Mouse (Mus musculus): ENCODE results near the gene Osgepl1. TPM values are rescaled to one million over a fixed set of nuclear protein-coding genes. Genes with fewer than 3 reads are reported as not detected.

Gene Osgepl1
- polyA plus RNA-seq (2017; shearing (Covaris generic)) = 25.2 TPM

DNA sequence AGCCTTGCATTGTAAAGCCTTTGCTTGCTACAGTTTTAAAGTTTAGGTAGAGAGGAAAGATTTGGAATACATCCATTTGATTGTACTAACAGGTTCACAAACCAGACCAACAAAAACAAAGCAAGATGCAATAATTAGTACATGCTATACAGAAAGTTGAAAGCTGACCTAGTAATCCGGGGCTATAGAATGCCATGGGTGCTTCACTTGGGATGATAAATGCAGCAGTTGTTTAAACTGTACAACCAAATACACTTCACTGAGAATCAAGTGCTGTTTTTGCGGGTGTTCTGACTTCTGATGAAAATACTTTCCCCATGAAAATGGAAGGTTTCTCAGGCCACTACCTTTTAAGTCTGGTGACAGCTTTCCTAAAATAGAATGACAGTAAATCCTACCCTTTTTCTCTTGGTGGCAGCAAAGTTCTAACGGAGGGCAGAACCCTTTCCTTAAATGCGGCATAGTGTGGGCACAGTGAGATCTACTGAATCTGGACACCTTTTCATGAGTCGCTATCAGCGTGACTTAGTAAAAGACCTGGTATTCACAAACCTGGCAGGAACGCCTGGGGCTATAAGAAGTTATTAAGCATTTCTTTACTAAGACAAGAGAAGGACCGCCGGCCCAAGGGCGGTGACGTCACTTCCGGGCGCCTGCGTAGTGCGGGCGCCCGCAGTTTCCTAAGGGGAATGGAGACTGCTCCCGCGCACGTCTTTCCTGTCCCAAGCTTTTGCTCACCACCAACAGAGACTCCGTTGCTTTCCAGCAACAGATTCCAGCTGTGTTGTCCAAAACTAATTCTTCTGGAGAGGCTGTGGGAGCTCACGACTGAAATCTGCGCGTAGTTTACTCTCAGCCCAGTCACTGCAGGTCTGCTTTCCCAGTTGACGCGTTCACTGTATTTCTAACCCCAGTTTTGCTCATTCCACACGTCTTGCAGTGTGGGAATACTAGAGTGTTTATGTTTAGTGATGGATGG lies at the start of gene Osgepl1:
TSS of gene Osgepl1 (plus strand) at position 636 of the 979 bp plus-strand sequence.

DNA sequence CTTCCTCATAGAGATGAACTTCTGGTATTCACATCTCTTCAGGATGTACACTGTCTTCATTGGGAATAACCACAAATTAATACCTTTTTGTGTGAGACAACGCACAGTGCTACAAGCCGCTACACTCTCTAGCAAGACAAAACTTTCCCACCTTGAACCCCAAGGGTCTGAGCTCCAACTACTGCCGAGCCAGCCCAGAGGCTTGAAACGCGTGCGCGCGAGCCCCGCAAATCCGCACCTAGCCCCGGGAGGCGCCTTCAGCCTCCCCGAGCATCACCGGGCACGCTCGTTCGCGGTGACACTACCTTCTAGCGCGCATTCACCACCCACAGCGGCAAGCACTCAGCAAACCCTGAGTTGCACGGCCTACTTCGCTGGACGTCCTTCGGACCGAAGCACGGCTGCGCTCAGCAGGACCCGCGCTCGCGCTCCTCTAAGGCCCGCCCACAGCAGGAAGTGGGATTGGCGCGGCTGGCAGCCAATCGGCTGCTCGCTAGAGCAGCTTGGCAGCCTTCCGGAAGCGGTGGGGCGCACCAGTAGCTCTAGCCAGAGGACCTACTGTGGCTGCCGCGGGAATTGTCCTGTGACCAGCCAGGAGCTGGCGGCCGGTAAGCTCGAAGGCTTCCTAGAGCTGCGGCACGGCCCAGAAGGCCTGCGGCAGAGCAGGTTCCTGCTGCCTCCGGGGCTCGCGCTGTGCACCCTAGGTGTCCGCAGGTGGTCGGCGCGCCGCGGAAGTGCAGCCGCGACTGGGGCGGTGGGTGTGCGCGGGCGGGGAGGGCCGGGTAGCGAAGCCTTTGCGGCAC lies 16.6 kb upstream of the Osgepl1 start, which contains the start of the genes Pms1, Ormdl1 and Gm28778:
TSS of gene Pms1 (minus strand) at position 438 of the 803 bp plus-strand sequence.
TSS of gene Ormdl1 (plus strand) at position 515 of the 803 bp plus-strand sequence.
TSS of gene Gm28778 (plus strand) at position 531 of the 803 bp plus-strand sequence.

DNA sequence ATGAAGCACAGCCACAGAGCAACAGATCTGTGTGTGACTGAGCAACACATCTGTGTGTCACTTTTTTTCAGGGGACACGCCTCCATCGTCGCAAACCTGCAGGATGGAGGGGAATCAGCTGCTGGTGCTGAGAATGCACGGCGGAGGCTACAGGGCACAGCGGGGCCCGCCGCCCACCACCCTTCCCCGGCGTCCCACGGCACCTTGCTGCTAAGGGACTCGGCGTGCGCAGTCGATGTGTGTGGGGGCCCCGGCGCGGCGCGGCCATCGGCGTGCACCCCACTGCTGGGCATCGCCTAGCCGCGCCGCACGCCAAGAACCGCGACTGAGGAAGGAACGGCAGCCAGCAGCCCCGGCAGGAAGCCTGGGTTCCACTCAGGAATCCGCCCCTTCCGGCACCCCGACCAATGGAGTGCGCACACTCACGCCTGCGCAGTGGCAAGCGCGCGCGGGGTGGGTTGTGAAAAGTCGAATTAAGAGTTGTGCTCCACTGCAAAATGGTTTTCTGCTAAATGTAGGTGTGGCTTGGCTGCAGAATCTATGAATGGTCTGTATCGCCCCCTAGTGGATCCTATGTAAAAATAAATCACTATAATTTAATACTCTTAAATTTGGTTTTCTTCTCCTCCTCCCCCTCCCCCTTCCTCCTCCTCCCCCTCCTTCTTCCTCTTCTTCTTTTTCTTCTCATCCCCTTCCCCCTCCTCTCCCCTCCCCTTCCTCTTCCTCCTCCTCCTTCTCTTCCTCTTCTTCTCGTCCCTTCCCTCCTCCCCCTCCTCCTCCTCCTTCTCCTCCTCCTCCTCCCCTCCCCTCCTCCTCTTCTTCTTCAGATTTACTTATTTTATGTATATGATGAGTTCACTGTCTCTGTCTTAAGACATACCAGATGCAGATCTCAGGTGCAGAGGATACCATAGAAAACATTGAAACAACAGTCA lies 39.2 kb downstream of the Osgepl1 start, which contains the start of the genes Asdurf, Gm28551 and Asnsd1:
TSS of gene Asdurf (minus strand) at position 293 of the 935 bp plus-strand sequence.
TSS of gene Gm28551 (minus strand) at position 341 of the 935 bp plus-strand sequence.
TSS of gene Asnsd1 (minus strand) at position 426 of the 935 bp plus-strand sequence.

Other genes starting within 250 kb of the Osgepl1 start
- gene 1700019A02Rik, start 126.0 kb upstream of the Osgepl1 start, polyA plus RNA-seq (2017; shearing (Covaris generic)) = not detected
- 33.2 TPM for gene Pms1, start 16.6 kb upstream of the Osgepl1 start, polyA plus RNA-seq (2017; shearing (Covaris generic))
- 91.0 TPM for gene Ormdl1, start 16.5 kb upstream of the Osgepl1 start, polyA plus RNA-seq (2017; shearing (Covaris generic))
- not detected for gene Gm28778, start 16.5 kb upstream of the Osgepl1 start, polyA plus RNA-seq (2017; shearing (Covaris generic))
- gene Asdurf, start 39.0 kb downstream of the Osgepl1 start, polyA plus RNA-seq (2017; shearing (Covaris generic)) = not detected
- 0.38 TPM for gene Gm28551, start 39.0 kb downstream of the Osgepl1 start, polyA plus RNA-seq (2017; shearing (Covaris generic))
- 63.8 TPM for gene Asnsd1, start 39.1 kb downstream of the Osgepl1 start, polyA plus RNA-seq (2017; shearing (Covaris generic))

Data from inflammation-experienced regulatory T-cells, adult 16 weeks (primary cell).